Mouse (Mus musculus): Measurements from ENCODE around the gene Cox6a1. TPM values are rescaled to one million over a fixed set of nuclear protein-coding genes. Genes with fewer than 3 reads are reported as not detected.

Gene Cox6a1
- polyA plus RNA-seq, 1 experiment from 2014 or later: 1,284 TPM

GRCm38 (mm10) chr5:115330955-115331354 lies 17.8 kb downstream of the Cox6a1 start:
- peaks cover 22% of the 10 kb centered on the region for H3K4me1 ChIP-seq (ENCODE audit: control insufficient read depth, insufficient read depth, low read length)
- no peaks in the 10 kb centered on the region for H3K27me3 ChIP-seq (ENCODE audit: control insufficient read depth, insufficient read depth, low read length)
- H3K4me2 ChIP-seq (ENCODE audit: low read depth, low read length): no peak overlapping the region
- ATAC-seq (ENCODE audit: low read depth): no peak
- no peak overlapping the region for H3K4me3 ChIP-seq (ENCODE audit: low read depth, low read length)
- peaks cover 42% of the 10 kb centered on the region for H3K36me3 ChIP-seq (ENCODE audit: control insufficient read depth, insufficient read depth, low read length)
- H3K9ac ChIP-seq (replicated peaks; ENCODE audit: low read depth, low read length): no peak overlapping the region
- WGBS: 89% methylated on average over 9 of the region's 9 CpGs
- H3K27ac ChIP-seq (ENCODE audit: low read depth, low read length): no peak overlapping the region
- no peaks in the 10 kb centered on the region for H3K9me3 ChIP-seq (ENCODE audit: control insufficient read depth, low read length)

GRCm38 (mm10) chr5:115327610-115328548 lies 20.9 kb downstream of the Cox6a1 start:
- Histone ChIP-seq H3K4me1 (ENCODE audit: control insufficient read depth, insufficient read depth, low read length) (peaks cover 25% of the 10 kb centered on the region), H3K9ac (replicated peaks; ENCODE audit: low read depth, low read length) (peak overlapping the region; percentile 91), H3K27me3 (ENCODE audit: control insufficient read depth, insufficient read depth, low read length) (no peaks in the 10 kb centered on the region), H3K27ac (ENCODE audit: low read depth, low read length) (peak overlapping the region; percentile 81), H3K4me3 (ENCODE audit: low read depth, low read length) (peak overlapping the region; percentile 64), H3K9me3 (ENCODE audit: control insufficient read depth, low read length) (no peaks in the 10 kb centered on the region), H3K36me3 (ENCODE audit: control insufficient read depth, insufficient read depth, low read length) (peaks cover 12% of the 10 kb centered on the region), H3K4me2 (ENCODE audit: low read depth, low read length) (peak overlapping the region; percentile 85)
- WGBS: under 1% methylated on average over 48 of the region's 55 CpGs
- ATAC-seq (ENCODE audit: low read depth): 0 out of 2 replicates have a peak, but pooled peaks have one; percentile 18

GRCm38 (mm10) chr5:115326875-115327609 lies 21.7 kb downstream of the Cox6a1 start, which contains the start of gene Srsf9:
Gene Srsf9 (plus strand): TSS chr5:115327177.
- H3K4me2 ChIP-seq (ENCODE audit: low read depth, low read length): peak within 1 kb of the TSS; percentile 85
- H3K4me1 ChIP-seq (ENCODE audit: control insufficient read depth, insufficient read depth, low read length): peaks cover 25% of the 10 kb centered on the region
- peaks cover 4% of the 10 kb centered on the region; the same call in 1 of the 2 replicates for H3K36me3 ChIP-seq (ENCODE audit: control insufficient read depth, insufficient read depth, low read length)
- ATAC-seq (ENCODE audit: low read depth): peak; percentile 91
- H3K27me3 ChIP-seq (ENCODE audit: control insufficient read depth, insufficient read depth, low read length): no peaks in the 10 kb centered on the region
- H3K9me3 ChIP-seq (ENCODE audit: control insufficient read depth, low read length): no peaks in the 10 kb centered on the region
- peak within 1 kb of the TSS; percentile 64 for H3K4me3 ChIP-seq (ENCODE audit: low read depth, low read length)
- peak within 1 kb of the TSS; percentile 81 for H3K27ac ChIP-seq (ENCODE audit: low read depth, low read length)
- under 1% methylated on average over 70 of the region's 97 CpGs for WGBS
- peak within 1 kb of the TSS; percentile 91 for H3K9ac ChIP-seq (replicated peaks; ENCODE audit: low read depth, low read length)

- WGBS: 31% methylated on average over 11 of the region's 11 CpGs
Measured at GRCm38 (mm10) chr5:115326256-115326831, 22.4 kb downstream of the Cox6a1 start.

GRCm38 (mm10) chr5:115319004-115319940 lies 29.5 kb downstream of the Cox6a1 start:
- Histone ChIP-seq H3K4me2 (ENCODE audit: low read depth, low read length) (peak overlapping the region; percentile 74), H3K27ac (ENCODE audit: low read depth, low read length) (peak overlapping the region; percentile 63), H3K4me1 (ENCODE audit: control insufficient read depth, insufficient read depth, low read length) (peaks cover 29% of the 10 kb centered on the region), H3K9ac (replicated peaks; ENCODE audit: low read depth, low read length) (peak overlapping the region; percentile 25; the same call in 1 of the 2 replicates), H3K4me3 (ENCODE audit: low read depth, low read length) (peak overlapping the region; percentile 25), H3K9me3 (ENCODE audit: control insufficient read depth, low read length) (no peaks in the 10 kb centered on the region), H3K36me3 (ENCODE audit: control insufficient read depth, insufficient read depth, low read length) (no peaks in the 10 kb centered on the region), H3K27me3 (ENCODE audit: control insufficient read depth, insufficient read depth, low read length) (no peaks in the 10 kb centered on the region)
- under 1% methylated on average over 22 of the region's 22 CpGs for WGBS
- peak; percentile 52; the same call in 1 of the 2 replicates for ATAC-seq (ENCODE audit: low read depth)

More at GRCm38 (mm10) chr5:115326256-115326831, 22.4 kb downstream of the Cox6a1 start:
- peak overlapping the region; percentile 91 for H3K9ac ChIP-seq (replicated peaks; ENCODE audit: low read depth, low read length)
- peak overlapping the region; percentile 85 for H3K4me2 ChIP-seq (ENCODE audit: low read depth, low read length)
- no peaks in the 10 kb centered on the region for H3K9me3 ChIP-seq (ENCODE audit: control insufficient read depth, low read length)
- no peaks in the 10 kb centered on the region for H3K27me3 ChIP-seq (ENCODE audit: control insufficient read depth, insufficient read depth, low read length)
- H3K27ac ChIP-seq (ENCODE audit: low read depth, low read length): peak overlapping the region; percentile 81
- peaks cover 25% of the 10 kb centered on the region for H3K4me1 ChIP-seq (ENCODE audit: control insufficient read depth, insufficient read depth, low read length)
- peak; percentile 32 for ATAC-seq (ENCODE audit: low read depth)
- peak overlapping the region; percentile 64 for H3K4me3 ChIP-seq (ENCODE audit: low read depth, low read length)
- H3K36me3 ChIP-seq (ENCODE audit: control insufficient read depth, insufficient read depth, low read length): no peaks in the 10 kb centered on the region

- Histone ChIP-seq H3K27ac (ENCODE audit: low read depth, low read length) (peak overlapping the region; percentile 80), H3K4me3 (ENCODE audit: low read depth, low read length) (no peak overlapping the region), H3K9me3 (ENCODE audit: control insufficient read depth, low read length) (no peaks in the 10 kb centered on the region), H3K4me2 (ENCODE audit: low read depth, low read length) (peak overlapping the region; percentile 6; the same call in 1 of the 2 replicates), H3K9ac (replicated peaks; ENCODE audit: low read depth, low read length) (peak overlapping the region; percentile 26; the same call in 1 of the 2 replicates), H3K27me3 (ENCODE audit: control insufficient read depth, insufficient read depth, low read length) (no peaks in the 10 kb centered on the region), H3K36me3 (ENCODE audit: control insufficient read depth, insufficient read depth, low read length) (no peaks in the 10 kb centered on the region), H3K4me1 (ENCODE audit: control insufficient read depth, insufficient read depth, low read length) (peaks cover 29% of the 10 kb centered on the region)
- WGBS: 2% methylated on average over 10 of the region's 10 CpGs
- 0 out of 2 replicates have a peak, but pooled peaks have one; percentile 29 for ATAC-seq (ENCODE audit: low read depth)
Measured at GRCm38 (mm10) chr5:115317645-115318328, 31.0 kb downstream of the Cox6a1 start.

GRCm38 (mm10) chr5:115316968-115317644 lies 31.7 kb downstream of the Cox6a1 start:
- Histone ChIP-seq H3K9me3 (ENCODE audit: control insufficient read depth, low read length) (no peaks in the 10 kb centered on the region), H3K9ac (replicated peaks; ENCODE audit: low read depth, low read length) (peak overlapping the region; percentile 26; the same call in 1 of the 2 replicates), H3K4me3 (ENCODE audit: low read depth, low read length) (no peak overlapping the region), H3K27me3 (ENCODE audit: control insufficient read depth, insufficient read depth, low read length) (no peaks in the 10 kb centered on the region), H3K4me1 (ENCODE audit: control insufficient read depth, insufficient read depth, low read length) (peaks cover 29% of the 10 kb centered on the region), H3K4me2 (ENCODE audit: low read depth, low read length) (0 out of 2 replicates have a peak overlapping the region, but pooled peaks have one; percentile 12), H3K27ac (ENCODE audit: low read depth, low read length) (peak overlapping the region; percentile 80), H3K36me3 (ENCODE audit: control insufficient read depth, insufficient read depth, low read length) (no peaks in the 10 kb centered on the region)
- ATAC-seq (ENCODE audit: low read depth): 0 out of 2 replicates have a peak, but pooled peaks have one; percentile 20
- WGBS: 2% methylated on average over 14 of the region's 14 CpGs
